Mouse (Mus musculus) embryo, embryonic 10 days (tissue): ENCODE results near the gene Gm20741.

Experiments used
- DNase-seq: peaks from one replicate; pipeline ENCODE4 v3.0.0-alpha.2; 2015; ENCODE audit warnings: low spot score

Gene Gm20741

DNA sequence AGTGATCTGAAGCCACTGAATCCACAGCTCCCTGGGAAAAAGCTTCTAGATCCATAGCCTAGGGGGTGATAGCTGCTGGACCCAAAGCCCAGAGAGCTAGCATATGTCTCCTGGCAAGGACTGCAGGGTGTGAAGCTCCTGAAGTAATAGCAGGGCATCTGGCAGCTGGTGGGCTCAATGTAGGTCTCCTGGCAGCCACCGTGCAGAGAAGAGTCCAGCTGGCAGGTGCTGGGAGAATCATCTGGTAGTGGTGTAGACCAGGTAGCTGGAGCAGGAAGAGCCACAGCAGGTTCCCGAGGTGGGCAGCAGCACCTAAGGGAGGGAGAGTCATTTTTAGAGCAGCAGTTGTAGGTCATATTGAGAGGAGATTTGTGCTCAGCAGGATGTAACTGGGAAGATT, at the start of gene Gm20741:
Gene Gm20741, minus strand, starts transcription at position 394 of the 400 bp plus-strand sequence.
- DNase-seq: no peak

- peak; percentile 70 for DNase-seq
Measured at GRCm38 (mm10) chr16:88851450-88851849, 39.4 kb upstream of the Gm20741 start.

GRCm38 (mm10) chr16:88848558-88848957, 36.5 kb upstream of the Gm20741 start:
- no peak for DNase-seq

DNA sequence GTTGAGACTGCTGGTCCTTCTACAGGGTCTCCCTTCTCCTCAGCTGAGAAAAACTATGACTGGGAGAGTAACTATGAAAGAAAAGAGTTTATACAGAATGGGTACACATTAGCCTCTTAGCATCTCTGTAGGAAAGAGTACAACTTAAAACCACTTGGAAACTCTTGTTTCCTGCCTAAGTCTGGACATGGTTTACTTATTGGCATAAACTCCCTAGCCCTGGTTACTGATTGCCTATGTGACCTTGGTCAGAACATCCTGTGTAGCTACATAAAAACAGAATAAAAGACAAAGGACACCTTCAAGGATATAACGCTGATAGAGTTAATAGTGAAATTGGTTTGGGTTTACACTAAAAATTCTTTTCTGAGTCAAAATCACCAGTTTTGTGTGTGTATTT, 35.3 kb upstream of the Gm20741 start:
- no peak for DNase-seq

GRCm38 (mm10) chr16:88826978-88827377, 15.0 kb upstream of the Gm20741 start:
- DNase-seq: peak; percentile 57

GRCm38 (mm10) chr16:88826095-88826652, 14.2 kb upstream of the Gm20741 start, which contains the start of gene Krtap14:
Krtap14 (minus strand) TSS chr16:88826145.
- DNase-seq: peak; percentile 13

- DNase-seq: peak; percentile 71
Measured at GRCm38 (mm10) chr16:88823736-88824135, 11.7 kb upstream of the Gm20741 start.

- DNase-seq: no peak
Measured at GRCm38 (mm10) chr16:88820066-88820465, 8.0 kb upstream of the Gm20741 start, which contains the start of gene Krtap15. Krtap15 (plus strand) TSS chr16:88820215.

DNA sequence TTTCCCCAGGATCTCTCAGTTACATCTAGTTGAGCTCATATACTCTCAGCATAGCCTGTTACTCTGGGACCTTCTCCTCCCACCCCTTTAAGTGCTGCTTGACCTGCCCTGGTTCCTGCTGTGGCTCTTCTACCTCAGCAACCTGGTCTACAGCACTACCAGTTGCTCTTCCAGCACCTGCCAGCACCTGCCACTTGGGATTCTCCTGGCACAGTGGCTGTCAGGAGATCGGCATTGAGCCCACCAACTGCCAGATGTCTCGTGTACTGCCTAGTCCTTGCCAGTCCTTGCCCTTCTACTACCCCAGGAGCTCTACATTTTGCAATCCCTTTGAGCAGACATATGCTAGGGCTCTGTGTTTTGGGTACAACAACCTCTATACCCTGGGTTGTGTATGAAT, 25.2 kb downstream of the Gm20741 start:
- no peak for DNase-seq

- no peak for DNase-seq
Measured at GRCm38 (mm10) chr16:88777596-88777995, 34.4 kb downstream of the Gm20741 start, which contains the start of gene Gm5965. Gm5965 (plus strand) TSS chr16:88777896.

DNA sequence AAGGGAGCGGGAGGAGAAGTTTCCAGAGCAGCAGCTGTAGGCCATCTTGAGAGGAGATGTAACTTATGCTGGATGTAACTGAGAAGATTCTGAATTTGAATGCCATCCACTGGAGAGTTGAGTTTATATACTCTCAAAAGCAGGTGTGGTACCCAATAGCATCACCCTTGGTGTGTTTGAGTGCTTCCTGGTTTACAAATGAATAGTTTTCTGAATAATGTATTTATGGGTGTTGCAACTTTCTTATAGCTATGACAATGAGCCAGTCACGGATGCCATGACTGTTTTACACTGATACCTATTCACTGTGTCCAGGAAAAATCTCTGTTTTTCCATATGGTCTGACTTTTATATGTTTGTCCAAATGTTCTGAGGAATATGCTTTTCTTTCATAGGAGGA, 37.9 kb downstream of the Gm20741 start, which contains the start of gene 2310057N15Rik:
Gene 2310057N15Rik, minus strand, starts transcription at position 101 of the 400 bp plus-strand sequence.
- DNase-seq: no peak
